Mouse (Mus musculus): Measurements from ENCODE around the gene Prickle4. TPM values are rescaled to one million over a fixed set of nuclear protein-coding genes. Genes with fewer than 3 reads are reported as not detected.
"Not testable (repeated sequence)": the region's sequence is repeated elsewhere in the genome, so short reads cannot be mapped to it uniquely, and the experiment has no call there.

Prickle4 gene
- polyA plus RNA-seq, 1 experiment from 2014 or later: 0.42 TPM

DNA sequence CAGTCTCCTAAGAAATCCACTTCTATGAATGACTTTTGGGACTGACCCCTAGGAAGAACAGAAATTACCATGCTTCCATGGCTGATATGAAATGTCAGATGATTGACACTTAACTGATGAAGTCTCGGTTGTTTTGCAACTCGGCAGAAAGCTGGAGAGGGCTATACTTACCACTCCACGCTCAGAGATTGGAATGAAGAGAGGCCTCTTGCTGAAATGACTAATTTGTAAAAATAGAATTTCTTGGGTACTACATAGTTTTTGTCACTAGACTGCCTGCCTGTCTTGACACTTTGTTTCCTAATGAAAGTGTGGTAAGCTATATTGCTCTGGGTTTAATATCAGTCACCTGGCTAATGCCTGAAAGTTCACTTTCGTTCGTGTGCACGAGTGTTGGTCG, 30.1 kb downstream of the Prickle4 start:
- Histone ChIP-seq H3K27ac (ENCODE audit: low read depth, low read length) (no peak overlapping the region), H3K9ac (ENCODE audit: low read length) (no peak overlapping the region), H3K4me1 (ENCODE audit: control insufficient read depth, insufficient read depth, low read length) (no peaks in the 10 kb centered on the region), H3K36me3 (ENCODE audit: control insufficient read depth, insufficient read depth, low read length) (no peaks in the 10 kb centered on the region), H3K27me3 (replicated peaks; ENCODE audit: control insufficient read depth, insufficient read depth, low read length) (no peaks in the 10 kb centered on the region), H3K9me3 (replicated peaks; ENCODE audit: control insufficient read depth, low read length) (no peaks in the 10 kb centered on the region), H3K4me2 (ENCODE audit: low read length) (no peak overlapping the region), H3K4me3 (ENCODE audit: low read depth, low read length) (no peak overlapping the region)
- ATAC-seq: no peak
- DNase-seq (ENCODE audit: low spot score): no peak
- 83% methylated on average over 7 of the region's 7 CpGs for WGBS

DNA sequence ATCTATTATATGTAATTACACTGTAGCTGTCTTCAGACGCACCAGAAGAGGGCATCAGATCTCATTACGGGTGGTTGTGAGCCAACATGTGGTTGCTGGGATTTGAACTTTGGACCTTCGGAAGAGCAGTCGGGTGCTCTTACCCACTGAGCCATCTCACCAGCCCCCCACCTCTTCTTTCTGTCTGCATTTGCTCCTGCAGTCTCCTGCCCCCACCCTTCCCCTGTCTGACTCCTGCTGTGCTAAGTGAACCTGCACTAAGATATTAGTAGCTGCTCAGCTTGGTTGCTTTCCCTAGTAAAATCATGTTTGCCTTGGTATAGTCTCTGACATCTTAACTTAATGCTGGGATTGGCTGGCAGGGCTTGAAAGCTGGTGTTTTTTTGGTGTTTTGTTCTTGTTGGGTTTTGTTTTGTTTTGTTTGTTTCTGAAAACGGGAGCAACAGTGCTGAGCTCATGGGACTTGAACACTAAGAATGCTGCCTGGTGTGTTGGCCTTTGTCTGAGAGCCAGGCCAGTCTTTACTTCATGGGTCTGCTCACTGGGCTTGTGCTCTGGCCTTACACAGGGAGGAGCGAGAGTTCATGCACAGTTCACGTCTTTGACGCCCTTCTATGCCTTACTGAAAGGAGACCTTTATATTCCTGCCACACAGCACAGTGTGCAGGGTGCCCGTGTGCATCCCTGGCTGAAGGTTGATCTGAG, 31.4 kb downstream of the Prickle4 start:
- WGBS: 18% methylated on average over 9 of the region's 9 CpGs
- Histone ChIP-seq H3K4me3 (ENCODE audit: low read depth, low read length) (no peak overlapping the region), H3K27ac (ENCODE audit: low read depth, low read length) (no peak overlapping the region), H3K4me1 (ENCODE audit: control insufficient read depth, insufficient read depth, low read length) (no peaks in the 10 kb centered on the region), H3K4me2 (ENCODE audit: low read length) (no peak overlapping the region), H3K27me3 (replicated peaks; ENCODE audit: control insufficient read depth, insufficient read depth, low read length) (no peaks in the 10 kb centered on the region), H3K9me3 (replicated peaks; ENCODE audit: control insufficient read depth, low read length) (no peaks in the 10 kb centered on the region), H3K9ac (ENCODE audit: low read length) (no peak overlapping the region), H3K36me3 (ENCODE audit: control insufficient read depth, insufficient read depth, low read length) (no peaks in the 10 kb centered on the region)
- DNase-seq (ENCODE audit: low spot score): peak; percentile 33
- ATAC-seq: peak; percentile 40; the same call in 1 of the 2 replicates

DNA sequence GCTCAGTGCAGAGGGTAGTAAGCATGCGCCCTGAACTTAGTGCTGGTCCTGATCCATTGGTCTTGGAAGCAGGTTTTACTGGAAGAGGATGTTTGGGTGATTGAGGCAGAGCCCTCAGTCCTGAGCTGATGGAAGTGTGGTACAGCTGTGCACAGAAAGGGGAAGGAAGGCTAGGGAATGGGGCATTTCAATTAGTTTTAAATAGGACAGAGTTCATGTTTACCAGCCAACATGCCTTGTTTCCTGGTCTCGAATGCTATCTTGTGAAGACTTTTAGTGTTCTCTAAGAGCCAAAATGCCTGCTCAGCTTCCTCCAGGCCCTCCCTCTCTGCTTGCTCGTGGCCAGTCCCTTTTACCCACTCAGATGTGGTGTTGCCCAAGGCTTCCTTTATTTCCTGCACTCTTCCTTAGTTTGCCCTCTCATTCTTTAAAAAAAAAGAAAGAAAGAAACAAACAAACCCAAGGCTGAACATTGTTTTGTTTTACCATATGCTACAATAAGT, 35.7 kb downstream of the Prickle4 start:
- WGBS: 82% methylated on average over 3 of the region's 3 CpGs
- peaks cover 17% of the 10 kb centered on the region for H3K36me3 ChIP-seq (ENCODE audit: control insufficient read depth, insufficient read depth, low read length)
- H3K4me3 ChIP-seq (ENCODE audit: low read depth, low read length): no peak overlapping the region
- H3K4me2 ChIP-seq (ENCODE audit: low read length): no peak overlapping the region
- H3K9ac ChIP-seq (ENCODE audit: low read length): no peak overlapping the region
- no peaks in the 10 kb centered on the region for H3K27me3 ChIP-seq (replicated peaks; ENCODE audit: control insufficient read depth, insufficient read depth, low read length)
- no peaks in the 10 kb centered on the region for H3K9me3 ChIP-seq (replicated peaks; ENCODE audit: control insufficient read depth, low read length)
- ATAC-seq: no peak
- no peaks in the 10 kb centered on the region for H3K4me1 ChIP-seq (ENCODE audit: control insufficient read depth, insufficient read depth, low read length)
- no peak for DNase-seq (ENCODE audit: low spot score)
- H3K27ac ChIP-seq (ENCODE audit: low read depth, low read length): no peak overlapping the region

DNA sequence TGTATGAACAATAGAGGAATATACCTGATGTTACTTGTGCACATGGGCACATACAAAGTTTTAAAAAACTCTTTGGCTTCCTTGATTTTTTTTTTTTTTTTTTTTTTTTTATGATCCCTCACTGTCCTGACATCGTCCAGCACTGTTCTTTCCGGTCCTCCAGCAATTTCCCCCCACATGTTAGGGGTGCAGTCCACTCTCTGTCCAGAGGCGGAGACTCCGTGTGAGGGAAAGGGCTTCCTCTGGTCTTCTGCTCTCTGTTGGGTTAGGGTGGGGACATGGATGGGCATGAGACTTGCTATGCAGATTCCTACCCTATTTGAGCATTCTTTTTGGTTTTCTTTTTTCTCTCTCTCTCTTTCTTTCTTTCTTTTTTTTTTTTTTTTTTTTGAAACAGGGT, 36.6 kb downstream of the Prickle4 start:
- no peak for ATAC-seq

DNA sequence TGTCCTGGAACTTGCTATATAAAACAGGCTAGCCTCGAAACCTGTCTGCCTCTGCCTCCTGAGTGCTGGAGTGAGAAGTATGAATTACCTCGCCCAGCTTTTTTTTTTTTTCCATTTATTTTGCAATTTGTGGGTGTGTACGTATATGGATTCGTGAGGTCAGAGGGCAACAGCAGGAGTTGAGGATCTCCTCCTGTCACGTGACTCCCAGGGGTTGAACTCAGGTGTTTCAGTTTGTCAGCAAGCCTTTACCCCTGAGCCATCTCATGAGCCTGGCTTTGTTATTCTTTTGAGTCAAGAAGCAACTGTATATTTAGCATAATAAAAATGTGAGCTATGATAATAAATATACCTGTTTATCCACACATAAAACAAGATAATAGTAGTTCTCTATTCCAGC, 38.8 kb downstream of the Prickle4 start:
- Histone ChIP-seq H3K27me3 (replicated peaks; ENCODE audit: control insufficient read depth, insufficient read depth, low read length) (no peaks in the 10 kb centered on the region), H3K36me3 (ENCODE audit: control insufficient read depth, insufficient read depth, low read length) (peaks cover 24% of the 10 kb centered on the region), H3K4me3 (ENCODE audit: low read depth, low read length) (no peak overlapping the region), H3K4me1 (ENCODE audit: control insufficient read depth, insufficient read depth, low read length) (no peaks in the 10 kb centered on the region), H3K4me2 (ENCODE audit: low read length) (no peak overlapping the region), H3K9me3 (replicated peaks; ENCODE audit: control insufficient read depth, low read length) (no peaks in the 10 kb centered on the region), H3K27ac (ENCODE audit: low read depth, low read length) (no peak overlapping the region), H3K9ac (ENCODE audit: low read length) (no peak overlapping the region)
- DNase-seq (ENCODE audit: low spot score) (no peak), ATAC-seq (no peak)
- 88% methylated on average over 5 of the region's 5 CpGs for WGBS

More for the DNA sequence above, 36.6 kb downstream of the Prickle4 start:
- Histone ChIP-seq H3K4me2 (ENCODE audit: low read length) (no peak overlapping the region), H3K36me3 (ENCODE audit: control insufficient read depth, insufficient read depth, low read length) (peaks cover 22% of the 10 kb centered on the region), H3K27me3 (replicated peaks; ENCODE audit: control insufficient read depth, insufficient read depth, low read length) (no peaks in the 10 kb centered on the region), H3K9ac (ENCODE audit: low read length) (no peak overlapping the region), H3K4me3 (ENCODE audit: low read depth, low read length) (no peak overlapping the region), H3K9me3 (replicated peaks; ENCODE audit: control insufficient read depth, low read length) (no peaks in the 10 kb centered on the region), H3K27ac (ENCODE audit: low read depth, low read length) (no peak overlapping the region), H3K4me1 (ENCODE audit: control insufficient read depth, insufficient read depth, low read length) (no peaks in the 10 kb centered on the region)
- WGBS: 84% methylated on average over 4 of the region's 4 CpGs
- DNase-seq (ENCODE audit: low spot score): no peak

DNA sequence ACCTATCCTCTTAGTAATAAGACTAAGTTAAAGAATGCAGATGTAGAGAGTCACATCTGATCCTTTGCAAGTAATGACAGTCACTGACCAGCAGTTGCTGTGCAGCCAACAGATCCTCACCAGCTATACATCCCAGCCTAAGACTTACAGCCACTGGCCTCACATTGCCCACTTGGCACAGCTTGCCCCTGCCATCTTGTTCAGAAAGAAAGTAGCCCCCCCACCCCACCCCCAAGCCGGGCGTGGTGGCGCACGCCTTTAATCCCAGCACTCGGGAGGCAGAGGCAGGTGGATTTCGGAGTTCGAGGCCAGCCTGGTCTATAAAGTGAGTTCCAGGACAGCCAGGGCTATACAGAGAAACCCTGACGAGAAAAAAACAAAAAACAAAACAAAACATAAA, 40.2 kb downstream of the Prickle4 start:
- H3K4me3 ChIP-seq (ENCODE audit: low read depth, low read length); DNase-seq (ENCODE audit: low spot score); H3K4me1 ChIP-seq (ENCODE audit: control insufficient read depth, insufficient read depth, low read length); H3K27me3 ChIP-seq (replicated peaks; ENCODE audit: control insufficient read depth, insufficient read depth, low read length); H3K9ac ChIP-seq (ENCODE audit: low read length); H3K9me3 ChIP-seq (replicated peaks; ENCODE audit: control insufficient read depth, low read length); H3K27ac ChIP-seq (ENCODE audit: low read depth, low read length); ATAC-seq; H3K4me2 ChIP-seq (ENCODE audit: low read length): not testable (repeated sequence)
- 94% methylated on average over 8 of the region's 8 CpGs for WGBS
- H3K36me3 ChIP-seq (ENCODE audit: control insufficient read depth, insufficient read depth, low read length): peaks cover 30% of the 10 kb centered on the region

DNA sequence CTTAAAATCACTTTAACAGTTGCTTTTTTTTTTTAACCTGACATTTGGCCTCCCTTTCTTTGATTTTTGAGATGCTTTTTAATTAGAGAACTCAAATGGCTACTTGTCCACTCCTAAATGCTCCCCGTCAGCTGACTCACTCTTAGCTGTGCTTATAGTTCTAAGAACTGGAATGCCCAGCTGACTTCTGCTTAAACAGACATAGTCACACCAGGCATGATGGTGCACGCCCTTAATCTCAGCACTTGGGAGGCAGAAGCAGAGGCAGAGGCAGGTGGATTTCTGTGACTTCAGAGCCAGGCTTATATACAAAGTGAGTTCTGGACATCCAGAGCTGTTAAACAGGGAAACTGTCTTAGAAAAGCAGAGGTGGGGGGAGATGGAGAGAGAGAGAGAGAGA, 42.6 kb downstream of the Prickle4 start:
- no peak overlapping the region for H3K4me3 ChIP-seq (ENCODE audit: low read depth, low read length)
- no peak overlapping the region for H3K4me2 ChIP-seq (ENCODE audit: low read length)
- H3K27me3 ChIP-seq (replicated peaks; ENCODE audit: control insufficient read depth, insufficient read depth, low read length): no peaks in the 10 kb centered on the region
- peaks cover 30% of the 10 kb centered on the region for H3K36me3 ChIP-seq (ENCODE audit: control insufficient read depth, insufficient read depth, low read length)
- 70% methylated on average over 2 of the region's 2 CpGs for WGBS
- H3K4me1 ChIP-seq (ENCODE audit: control insufficient read depth, insufficient read depth, low read length): peaks cover 4% of the 10 kb centered on the region; the same call in 1 of the 2 replicates
- no peaks in the 10 kb centered on the region for H3K9me3 ChIP-seq (replicated peaks; ENCODE audit: control insufficient read depth, low read length)
- H3K9ac ChIP-seq (ENCODE audit: low read length): no peak overlapping the region
- H3K27ac ChIP-seq (ENCODE audit: low read depth, low read length): no peak overlapping the region
- no peak for DNase-seq (ENCODE audit: low spot score)
- no peak for ATAC-seq

DNA sequence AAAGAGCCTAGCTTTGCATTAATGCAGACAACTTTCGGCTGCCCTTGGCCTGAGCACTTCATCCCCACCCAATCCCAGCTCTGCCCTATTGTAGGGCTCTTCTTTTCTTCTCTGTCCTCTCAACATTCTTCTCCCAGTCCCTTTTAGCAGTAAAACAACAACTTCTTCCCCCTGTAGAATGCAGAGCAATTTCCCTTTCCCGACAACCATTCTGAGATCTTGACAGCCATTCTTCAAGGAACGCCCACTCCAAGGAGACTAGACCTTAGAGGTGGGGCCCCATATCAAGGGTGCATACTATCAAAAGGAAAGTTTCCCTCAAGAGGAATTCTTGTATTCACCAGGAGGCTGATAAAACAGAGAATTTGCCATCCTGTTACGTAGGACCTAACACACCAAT, 45.6 kb downstream of the Prickle4 start:
- ATAC-seq (no peak), DNase-seq (ENCODE audit: low spot score) (no peak)
- H3K27ac ChIP-seq (ENCODE audit: low read depth, low read length): no peak overlapping the region
- H3K4me1 ChIP-seq (ENCODE audit: control insufficient read depth, insufficient read depth, low read length): peaks cover 4% of the 10 kb centered on the region; the same call in 1 of the 2 replicates
- H3K27me3 ChIP-seq (replicated peaks; ENCODE audit: control insufficient read depth, insufficient read depth, low read length): no peaks in the 10 kb centered on the region
- no peak overlapping the region for H3K4me2 ChIP-seq (ENCODE audit: low read length)
- peaks cover 14% of the 10 kb centered on the region for H3K36me3 ChIP-seq (ENCODE audit: control insufficient read depth, insufficient read depth, low read length)
- H3K9ac ChIP-seq (ENCODE audit: low read length): no peak overlapping the region
- 29% methylated on average over 4 of the region's 4 CpGs for WGBS
- no peak overlapping the region for H3K4me3 ChIP-seq (ENCODE audit: low read depth, low read length)
- no peaks in the 10 kb centered on the region for H3K9me3 ChIP-seq (replicated peaks; ENCODE audit: control insufficient read depth, low read length)

DNA sequence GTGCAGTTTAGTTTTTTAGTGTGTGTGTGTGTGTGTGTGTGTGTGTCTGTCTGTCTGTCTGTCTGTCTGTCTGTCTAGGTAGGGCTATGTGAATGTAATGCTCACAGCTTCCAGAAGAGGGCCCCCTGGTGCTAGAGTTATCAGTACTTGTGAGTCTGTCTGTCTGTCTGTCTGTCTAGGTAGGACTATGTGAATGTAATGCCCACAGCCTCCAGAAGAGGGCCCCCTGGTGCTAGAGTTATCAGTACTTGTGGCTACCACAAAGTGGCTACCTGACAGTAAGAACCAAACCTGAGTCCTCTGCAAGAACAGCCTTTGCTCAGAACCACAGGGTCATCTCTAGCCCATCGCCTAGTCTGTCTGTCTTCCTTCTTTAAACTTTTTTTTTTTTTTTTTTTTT, 47.9 kb downstream of the Prickle4 start:
- no peaks in the 10 kb centered on the region for H3K27me3 ChIP-seq (replicated peaks; ENCODE audit: control insufficient read depth, insufficient read depth, low read length)
- H3K36me3 ChIP-seq (ENCODE audit: control insufficient read depth, insufficient read depth, low read length): peaks cover 6% of the 10 kb centered on the region; the same call in 1 of the 2 replicates
- H3K27ac ChIP-seq (ENCODE audit: low read depth, low read length): no peak overlapping the region
- peaks cover 4% of the 10 kb centered on the region; the same call in 1 of the 2 replicates for H3K4me1 ChIP-seq (ENCODE audit: control insufficient read depth, insufficient read depth, low read length)
- DNase-seq (ENCODE audit: low spot score): peak; percentile 48
- no peak for ATAC-seq
- 63% methylated on average over 1 of the region's 1 CpGs for WGBS
- no peak overlapping the region for H3K4me3 ChIP-seq (ENCODE audit: low read depth, low read length)
- H3K9me3 ChIP-seq (replicated peaks; ENCODE audit: control insufficient read depth, low read length): no peaks in the 10 kb centered on the region
- no peak overlapping the region for H3K4me2 ChIP-seq (ENCODE audit: low read length)
- H3K9ac ChIP-seq (ENCODE audit: low read length): no peak overlapping the region

All from forebrain, embryonic 14.5 days (tissue).